ENCODE assay signal across 8 mouse cellular contexts in genomic region chr12:90737932-90738331, GRCm38 (mm10). TPM values are rescaled to one million over a fixed set of nuclear protein-coding genes. Genes with fewer than 3 reads are reported as not detected.
DNase-seq lines count a peak whose midpoint lies in the region; ATAC-seq and TF ChIP-seq lines count a peak whose summit lies in the region.
"Had no signal": no experiment of that assay in that cellular context is flagged by ENCODE, and none has a peak within 500 bp of the region (broad histone marks: within the 10 kb centered on the region; RNA-seq: fewer than 3 reads in every experiment).

No protein-coding gene starts in this region.

- TF ChIP-seq CTCF in left cerebral cortex, adult 2 months (IDR thresholded peaks at IDR 0.05), result no peak

- DNase-seq in left cerebral cortex, adult 2 months (ENCODE audit: extremely low spot score in 1 of 2, low spot score in 2 of 2), result no peak
- no peak for DNase-seq in left cerebral cortex, postnatal 4 days
- peak; percentile 15 for DNase-seq in CD4-positive helper T cell, adult 2 months (ENCODE audit: low read depth, low spot score)
- peak; percentile 75 for DNase-seq in brain, adult 2 months (ENCODE audit: low read depth, low spot score)
- no peak for DNase-seq in frontal cortex, postnatal 36 days (ENCODE audit: low spot score in 2 of 2)

- H3K27me3 ChIP-seq in heart, embryonic 14.5 days (ENCODE audit: control insufficient read depth, insufficient read depth, low read length), result no peaks in the 10 kb centered on the region

- 63% methylated on average over 13 of the region's 13 CpGs for WGBS in heart, embryonic 14.5 days

- H3K9ac ChIP-seq in heart, embryonic 14.5 days (ENCODE audit: low read length), result peak overlapping the region; percentile 57
- H3K9ac ChIP-seq: liver, embryonic 14.5 days had no signal

- H3K4me2 ChIP-seq in heart, embryonic 14.5 days (ENCODE audit: low read length), result peak overlapping the region; percentile 65

- peak overlapping the region; percentile 63; the same call in 1 of the 2 replicates for H3K27ac ChIP-seq in left cerebral cortex, adult 2 months
- H3K27ac ChIP-seq in heart, embryonic 14.5 days (replicated peaks in 1 of 2; ENCODE audit: control insufficient read depth in 1 of 2, insufficient read depth in 1 of 2, low read depth in 2 of 2, low read length in 2 of 2), result no peak overlapping the region
- H3K27ac ChIP-seq: liver, embryonic 14.5 days had no signal

- intact Hi-C loops in left cerebral cortex, adult 2 months (cut with DNase I), result loop anchor here (5.0 to 10.0 kb wide), 2 partner anchors 171 to 277 kb away; no protein-coding TSS in a partner anchor
- intact Hi-C loops in left cerebral cortex, postnatal 4 days (cut with DNase I), result loop anchor here (10.0 kb wide), 1 partner anchor 577 kb away; no protein-coding TSS in a partner anchor

- ATAC-seq in heart, embryonic 14.5 days (ENCODE audit: insufficient number of reproducible peaks, insufficient read depth, low FRiP score, low read depth), result 0 out of 2 replicates have a peak, but pooled peaks have one; percentile 31
- ATAC-seq in neutrophil, adult 5-6 weeks (ENCODE audit: extremely low read depth, insufficient number of reproducible peaks, low FRiP score, poor library complexity, severe bottlenecking), result peak; percentile 41; the same call in 1 of the 2 replicates

- no peaks in the 10 kb centered on the region for H3K9me3 ChIP-seq in heart, embryonic 14.5 days (ENCODE audit: control insufficient read depth, low read length)

- peaks cover 3 to 4% of the 10 kb centered on the region in 2 experiments; a peak in 1 of 4 replicates for H3K4me1 ChIP-seq in heart, embryonic 14.5 days (ENCODE audit: control insufficient read depth in 2 of 2, insufficient read depth in 2 of 2, low read length in 2 of 2)

- peak overlapping the region; percentile 43 for H3K4me3 ChIP-seq in left cerebral cortex, adult 2 months
- H3K4me3 ChIP-seq in heart, embryonic 14.5 days (ENCODE audit: control insufficient read depth in 1 of 2, insufficient read depth in 1 of 2, low read depth in 1 of 2, low read length in 2 of 2), result peak overlapping the region; percentile 36 to 39

- no peaks in the 10 kb centered on the region for H3K36me3 ChIP-seq in heart, embryonic 14.5 days (ENCODE audit: control insufficient read depth, insufficient read depth, low read length)

RNA-seq across cellular contexts. Expression of gene Dio2, which starts 0.3 kb away (rescaled TPM):
- total RNA-seq in left cerebral cortex, adult 2 months (2021), result 10 to 100 TPM; 78.5 to 80.5 TPM
- total RNA-seq in left cerebral cortex, postnatal 4 days (2021), result 10 to 100 TPM; 14.9 to 15.9 TPM
- polyA plus RNA-seq in heart, embryonic 14.5 days (2014; fragmentation: Nextera tagmentation; extraction: Ambion mirVana), result 1.3 TPM in 2 replicates
- total RNA-seq in neutrophil, adult 5-6 weeks (2017), result 0.12 TPM in 1 of 2 replicates, not detected in the other

Comparison
In these comparisons a context has a peak if more than half of its experiments do, and no peak if none do; other contexts are left out.
1. DNase-seq: peak in CD4-positive helper T cell, adult 2 months (single experiment) and brain, adult 2 months (single experiment); none in left cerebral cortex, adult 2 months (0 of 2), left cerebral cortex, postnatal 4 days (single experiment) and frontal cortex, postnatal 36 days (0 of 2).
2. RNA of gene Dio2, which starts 0.3 kb away (total RNA-seq): 78.5 to 80.5 TPM in left cerebral cortex, adult 2 months and 14.9 to 15.9 TPM in left cerebral cortex, postnatal 4 days; 0.12 TPM in neutrophil, adult 5-6 weeks; every median in the first group is over 10 times any median in the second.